Comparison of ENCODE assay signal across 24 mouse cellular contexts in the genomic region with DNA sequence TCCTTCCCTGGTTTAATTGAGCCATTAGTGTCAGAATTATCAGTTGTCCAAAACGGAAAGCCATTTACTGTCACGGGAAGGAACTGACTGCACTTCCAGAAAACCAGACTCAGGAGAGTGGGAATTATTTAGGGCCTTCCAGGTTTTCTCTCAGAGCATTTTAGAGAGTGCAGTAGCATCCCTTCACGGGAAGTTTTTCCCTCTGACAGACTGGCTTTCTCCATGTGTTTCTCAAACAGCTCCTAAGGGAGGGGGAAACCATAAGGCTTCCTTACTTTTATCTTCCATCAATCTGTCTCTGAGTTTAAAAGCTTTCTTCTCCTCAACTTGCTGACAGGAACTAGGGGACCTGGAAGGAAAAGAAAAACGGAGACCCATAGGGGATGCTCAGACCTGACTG.
A peak's percentile ranks its signal among the peaks of the same experiment; 100 is the strongest.
DNase-seq lines count a peak whose midpoint lies in the region; ATAC-seq and TF ChIP-seq lines count a peak whose summit lies in the region.
"Had no signal": no experiment of that assay in that cellular context is flagged by ENCODE, and none has a peak within 500 bp of the region (broad histone marks: within the 10 kb centered on the region; RNA-seq: fewer than 3 reads in every experiment).

No protein-coding gene starts in this region.

- no peaks in the 10 kb centered on the region for H3K27me3 ChIP-seq in forebrain, embryonic 12.5 days
- H3K27me3 ChIP-seq in forebrain, embryonic 11.5 days (ENCODE audit: control insufficient read depth, insufficient read depth, low read length) = no peaks in the 10 kb centered on the region
- no peaks in the 10 kb centered on the region for H3K27me3 ChIP-seq in hindbrain, embryonic 13.5 days
- H3K27me3 ChIP-seq in hindbrain, postnatal 0 days (ENCODE audit: insufficient read depth, low read length) = no peaks in the 10 kb centered on the region
- H3K27me3 ChIP-seq in neural tube, embryonic 12.5 days (replicated peaks) = no peaks in the 10 kb centered on the region
- no peaks in the 10 kb centered on the region for H3K27me3 ChIP-seq in stomach, postnatal 0 days (ENCODE audit: control insufficient read depth, insufficient read depth, low read length)
- H3K27me3 ChIP-seq: CH12.LX; embryonic facial prominence, embryonic 15.5 days; heart, embryonic 15.5 days; lung, embryonic 15.5 days; midbrain, embryonic 12.5 days had no signal

- H3K9ac ChIP-seq in forebrain, embryonic 12.5 days = no peak overlapping the region
- H3K9ac ChIP-seq in forebrain, embryonic 11.5 days (ENCODE audit: low read length) = no peak overlapping the region
- H3K9ac ChIP-seq in hindbrain, embryonic 13.5 days = no peak overlapping the region
- H3K9ac ChIP-seq in hindbrain, postnatal 0 days (replicated peaks; ENCODE audit: low read length) = no peak overlapping the region
- H3K9ac ChIP-seq in neural tube, embryonic 12.5 days = no peak overlapping the region
- no peak overlapping the region for H3K9ac ChIP-seq in stomach, postnatal 0 days (ENCODE audit: low read length)
- H3K9ac ChIP-seq: embryonic facial prominence, embryonic 15.5 days; heart, embryonic 15.5 days; lung, embryonic 15.5 days; midbrain, embryonic 12.5 days had no signal

- no peak overlapping the region for H3K27ac ChIP-seq in forebrain, embryonic 12.5 days
- H3K27ac ChIP-seq in forebrain, embryonic 11.5 days (ENCODE audit: low read depth, low read length) = no peak overlapping the region
- peak overlapping the region; percentile 75 for H3K27ac ChIP-seq in hindbrain, embryonic 13.5 days
- no peak overlapping the region for H3K27ac ChIP-seq in hindbrain, postnatal 0 days
- no peak overlapping the region for H3K27ac ChIP-seq in neural tube, embryonic 12.5 days
- no peak overlapping the region for H3K27ac ChIP-seq in stomach, postnatal 0 days (replicated peaks)
- H3K27ac ChIP-seq: embryonic facial prominence, embryonic 15.5 days; heart, adult 2 months; heart, embryonic 15.5 days; lung, embryonic 15.5 days had no signal

- 0 out of 2 replicates have a peak, but pooled peaks have one; percentile 4 for ATAC-seq in forebrain, embryonic 12.5 days (ENCODE audit: low FRiP score)
- no peak for ATAC-seq in forebrain, embryonic 11.5 days (replicated peaks; ENCODE audit: low FRiP score)
- no peak for ATAC-seq in hindbrain, embryonic 13.5 days (ENCODE audit: low FRiP score)
- ATAC-seq in hindbrain, postnatal 0 days = no peak
- peak; percentile 23; the same call in 1 of the 2 replicates for ATAC-seq in neural tube, embryonic 12.5 days (ENCODE audit: low FRiP score, low read depth)
- ATAC-seq in stomach, postnatal 0 days (ENCODE audit: low FRiP score, low TSS enrichment) = no peak
- ATAC-seq: activated CD4-positive, CD25-positive, alpha-beta regulatory T cell, adult 4 months; intestine, embryonic 16.5 days had no signal

- TF ChIP-seq CTCF in hindbrain, postnatal 0 days (IDR thresholded peaks at IDR 0.05; ENCODE audit: low read depth) = no peak
- TF ChIP-seq CTCF in stomach, postnatal 0 days (IDR thresholded peaks at IDR 0.05; ENCODE audit: low read depth) = no peak

- 46% methylated on average over 4 of the region's 4 CpGs for WGBS in forebrain, embryonic 12.5 days
- 45% methylated on average over 4 of the region's 4 CpGs for WGBS in forebrain, embryonic 11.5 days
- WGBS in hindbrain, embryonic 13.5 days = 44% methylated on average over 4 of the region's 4 CpGs
- 54% methylated on average over 4 of the region's 4 CpGs for WGBS in hindbrain, postnatal 0 days
- 25% methylated on average over 4 of the region's 4 CpGs for WGBS in neural tube, embryonic 12.5 days
- 58% methylated on average over 4 of the region's 4 CpGs for WGBS in stomach, postnatal 0 days

- H3K4me3 ChIP-seq in forebrain, embryonic 12.5 days (replicated peaks) = no peak overlapping the region
- no peak overlapping the region for H3K4me3 ChIP-seq in forebrain, embryonic 11.5 days (ENCODE audit: low read depth, low read length)
- no peak overlapping the region for H3K4me3 ChIP-seq in hindbrain, embryonic 13.5 days
- H3K4me3 ChIP-seq in hindbrain, postnatal 0 days (ENCODE audit: low read length) = no peak overlapping the region
- no peak overlapping the region for H3K4me3 ChIP-seq in neural tube, embryonic 12.5 days
- H3K4me3 ChIP-seq in stomach, postnatal 0 days (ENCODE audit: low read depth, low read length) = no peak overlapping the region
- H3K4me3 ChIP-seq: embryonic facial prominence, embryonic 10.5 days; embryonic facial prominence, embryonic 15.5 days; heart, adult 2 months; heart, embryonic 15.5 days; lung, embryonic 15.5 days; midbrain, embryonic 12.5 days had no signal

- H3K36me3 ChIP-seq in forebrain, embryonic 12.5 days (replicated peaks) = no peaks in the 10 kb centered on the region
- no peaks in the 10 kb centered on the region for H3K36me3 ChIP-seq in forebrain, embryonic 11.5 days (ENCODE audit: control insufficient read depth, insufficient read depth, low read length)
- H3K36me3 ChIP-seq in hindbrain, embryonic 13.5 days = no peaks in the 10 kb centered on the region
- no peaks in the 10 kb centered on the region for H3K36me3 ChIP-seq in hindbrain, postnatal 0 days (ENCODE audit: insufficient read depth, low read length)
- no peaks in the 10 kb centered on the region for H3K36me3 ChIP-seq in neural tube, embryonic 12.5 days
- H3K36me3 ChIP-seq in stomach, postnatal 0 days (ENCODE audit: control insufficient read depth, insufficient read depth, low read length) = no peaks in the 10 kb centered on the region
- H3K36me3 ChIP-seq: embryonic facial prominence, embryonic 10.5 days; embryonic facial prominence, embryonic 15.5 days; heart, embryonic 15.5 days; lung, embryonic 15.5 days; midbrain, embryonic 12.5 days had no signal

- TF ChIP-seq EP300 in stomach, postnatal 0 days (optimal IDR thresholded peaks at IDR 0.05) = no peak

- DNase-seq in forebrain, embryonic 11.5 days (ENCODE audit: low spot score) = no peak
- DNase-seq in hindbrain, postnatal 0 days (ENCODE audit: low spot score) = no peak
- DNase-seq in neural tube, embryonic 10.5 days (ENCODE audit: extremely low spot score, low spot score) = no peak
- DNase-seq in stomach, postnatal 0 days (ENCODE audit: low spot score) = no peak
- DNase-seq in adrenal gland, postnatal 10 days = no peak
- DNase-seq: adrenal gland, adult 8-10 months; cerebellum, adult 8-10 months; cerebellum, postnatal 25 days; heart, adult 2 months; kidney, adult 9 months; kidney, postnatal 14 days; layer of hippocampus, adult 9-11 months had no signal

- H3K4me2 ChIP-seq in forebrain, embryonic 12.5 days = no peak overlapping the region
- no peak overlapping the region for H3K4me2 ChIP-seq in forebrain, embryonic 11.5 days (ENCODE audit: low read depth, low read length, severe bottlenecking)
- no peak overlapping the region for H3K4me2 ChIP-seq in hindbrain, embryonic 13.5 days
- H3K4me2 ChIP-seq in hindbrain, postnatal 0 days (ENCODE audit: low read depth, low read length) = no peak overlapping the region
- H3K4me2 ChIP-seq in neural tube, embryonic 12.5 days (replicated peaks) = no peak overlapping the region
- H3K4me2 ChIP-seq in stomach, postnatal 0 days (replicated peaks; ENCODE audit: low read depth) = no peak overlapping the region
- H3K4me2 ChIP-seq: embryonic facial prominence, embryonic 15.5 days; heart, embryonic 15.5 days; liver, embryonic 11.5 days; lung, embryonic 15.5 days; midbrain, embryonic 12.5 days had no signal

- H3K9me3 ChIP-seq in forebrain, embryonic 12.5 days = no peaks in the 10 kb centered on the region
- H3K9me3 ChIP-seq in forebrain, embryonic 11.5 days (ENCODE audit: control insufficient read depth, low read length) = no peaks in the 10 kb centered on the region
- H3K9me3 ChIP-seq in hindbrain, embryonic 13.5 days = no peaks in the 10 kb centered on the region
- H3K9me3 ChIP-seq in hindbrain, postnatal 0 days (ENCODE audit: low read length) = no peaks in the 10 kb centered on the region
- no peaks in the 10 kb centered on the region for H3K9me3 ChIP-seq in neural tube, embryonic 12.5 days
- H3K9me3 ChIP-seq in stomach, postnatal 0 days (ENCODE audit: control insufficient read depth, low read length) = no peaks in the 10 kb centered on the region
- H3K9me3 ChIP-seq: embryonic facial prominence, embryonic 10.5 days; embryonic facial prominence, embryonic 15.5 days; heart, embryonic 15.5 days; lung, embryonic 15.5 days; midbrain, embryonic 12.5 days had no signal

- peaks cover 6% of the 10 kb centered on the region for H3K4me1 ChIP-seq in forebrain, embryonic 12.5 days
- no peaks in the 10 kb centered on the region for H3K4me1 ChIP-seq in forebrain, embryonic 11.5 days (replicated peaks; ENCODE audit: control insufficient read depth, insufficient read depth, low read length)
- H3K4me1 ChIP-seq in hindbrain, embryonic 13.5 days (replicated peaks) = peaks cover 38% of the 10 kb centered on the region
- no peaks in the 10 kb centered on the region for H3K4me1 ChIP-seq in hindbrain, postnatal 0 days (ENCODE audit: insufficient read depth, low read length)
- H3K4me1 ChIP-seq in neural tube, embryonic 12.5 days = 0 out of 2 replicates have a peak, but pooled peaks cover 15% of the 10 kb centered on the region
- H3K4me1 ChIP-seq in stomach, postnatal 0 days (replicated peaks; ENCODE audit: control insufficient read depth, insufficient read depth) = 0 out of 2 replicates have a peak, but pooled peaks cover 2% of the 10 kb centered on the region

Comparison
In these comparisons a context has a peak if more than half of its experiments do, and no peak if none do; other contexts are left out.
1. ATAC-seq: peak in forebrain, embryonic 12.5 days (single experiment) and neural tube, embryonic 12.5 days (single experiment); none in forebrain, embryonic 11.5 days (single experiment), hindbrain, embryonic 13.5 days (single experiment), hindbrain, postnatal 0 days (single experiment) and stomach, postnatal 0 days (single experiment).